Mouse (Mus musculus): ENCODE data around the gene Prss38.

The Prss38 gene

DNA sequence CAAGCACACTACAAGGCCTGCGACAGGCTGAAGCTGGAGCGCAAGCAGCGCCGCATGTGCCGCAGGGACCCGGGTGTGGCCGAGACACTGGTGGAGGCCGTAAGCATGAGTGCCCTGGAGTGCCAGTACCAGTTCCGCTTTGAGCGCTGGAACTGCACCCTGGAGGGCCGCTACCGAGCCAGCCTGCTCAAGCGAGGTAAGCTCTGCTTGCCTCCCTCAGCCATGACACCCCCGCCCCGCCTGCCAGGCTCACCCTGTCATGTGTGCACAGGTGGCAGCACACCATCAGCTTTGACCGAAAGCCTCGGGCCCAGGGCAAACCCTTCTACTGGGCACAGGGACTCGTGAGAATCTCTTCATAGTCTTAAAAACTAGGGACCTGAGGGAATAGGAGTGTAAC, 47.8 kb downstream of the Prss38 start:
- no peak for DNase-seq (ENCODE audit: low read depth, low spot score)

DNA sequence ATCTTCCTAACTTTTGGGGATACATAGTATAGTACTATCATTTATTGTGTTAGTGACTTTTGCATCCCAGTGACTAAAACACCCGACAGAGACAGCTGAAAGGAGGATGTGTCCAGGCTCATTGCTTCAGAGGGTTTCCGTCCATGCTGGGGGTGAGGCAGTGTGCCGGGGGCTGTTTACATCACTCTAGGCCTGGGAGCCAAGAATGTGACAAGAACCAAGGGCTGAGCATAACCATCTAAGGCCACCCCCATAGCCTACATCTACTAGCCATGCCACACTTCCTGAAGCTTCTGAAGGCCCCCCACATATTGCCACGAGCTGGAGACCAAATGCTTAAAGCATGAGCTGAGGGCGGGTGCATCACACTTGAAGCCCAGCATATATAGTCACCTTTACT, 50.7 kb downstream of the Prss38 start:
- no peak for DNase-seq (ENCODE audit: low read depth, low spot score)

DNA sequence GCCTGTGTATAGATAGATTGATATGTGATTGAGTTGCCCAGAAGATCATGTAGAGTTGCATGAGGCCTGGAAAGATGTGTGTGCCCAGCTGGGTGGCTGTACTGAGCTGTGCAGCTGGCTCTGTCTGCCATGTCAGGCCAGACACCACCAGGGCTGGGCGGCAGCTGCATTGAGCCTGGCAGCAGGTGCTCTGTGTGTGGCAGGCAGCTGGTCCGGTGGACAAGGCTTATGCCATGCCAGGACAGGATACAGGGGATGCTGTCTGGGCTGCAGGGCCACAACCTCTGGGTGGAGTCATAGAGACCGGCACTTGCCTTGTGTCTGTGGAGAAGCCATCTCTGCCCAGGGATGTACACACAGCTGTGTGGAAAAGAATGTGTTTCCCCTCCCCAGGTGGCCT, 52.5 kb downstream of the Prss38 start:
- no peak for DNase-seq (ENCODE audit: low read depth, low spot score)

All from retina, adult 2 months (tissue).